Mouse (Mus musculus) heart, adult 18-20 months (tissue): Measurements from ENCODE around the gene Stk19. TPM values are rescaled to one million over a fixed set of nuclear protein-coding genes. Genes with fewer than 3 reads are reported as not detected.

Source experiments
- DNase-seq, 2 experiments: peaks; one replicate each; pipeline ENCODE4 v3.0.0; 2021 to 2022; ENCODE audit warnings: mixed read lengths in 1 of 2
- long read RNA-seq, 2 experiments: library from polyadenylated mRNA; stranded (forward); transcript quantifications; one replicate each; pipeline ENCODE4 v2.0.0; 2021
- total RNA-seq, 2 experiments: library from RNA; stranded (reverse); gene quantifications; 2 replicates each; pipeline ENCODE4 v1.2.3; 2021

Stk19 gene
- 1 to 10 TPM; 8.5 to 9.5 TPM for total RNA-seq
- long read RNA-seq, experiment 1, transcript Stk19-201 (7 exons, 1,120 nt): major isoform, 8 of 16 reads
- long read RNA-seq, experiment 1, partial matches to known transcripts: 0 of 16 reads
- long read RNA-seq, experiment 1, other reads (novel, unspliced or antisense): 8 of 16 reads
- long read RNA-seq, experiment 2, transcript Stk19-201 (7 exons, 1,120 nt): major isoform, 5 of 17 reads
- long read RNA-seq, experiment 2, partial matches to known transcripts: 1 of 17 reads
- long read RNA-seq, experiment 2, other reads (novel, unspliced or antisense): 11 of 17 reads

GRCm38 (mm10) chr17:34836856-34837221, at the start of gene Stk19, which contains the start of gene Dxo:
Gene Stk19, minus strand, starts transcription at chr17:34836945.
Gene Dxo, plus strand, starts transcription at chr17:34837019.
- DNase-seq: peak; percentile 97

GRCm38 (mm10) chr17:34885615-34886014, 48.9 kb upstream of the Stk19 start:
- DNase-seq: no peak

GRCm38 (mm10) chr17:34884704-34885103, 48.0 kb upstream of the Stk19 start:
- DNase-seq: no peak

- DNase-seq: no peak
These were observed 46.6 kb upstream of the Stk19 start for GRCm38 (mm10) chr17:34883332-34883731.

GRCm38 (mm10) chr17:34881683-34882310, 45.1 kb upstream of the Stk19 start, which contains the start of gene Gm20547:
Gene Gm20547, minus strand, starts transcription at chr17:34882042.
- DNase-seq: no peak

- no peak for DNase-seq
These were observed 44.4 kb upstream of the Stk19 start for GRCm38 (mm10) chr17:34881166-34881565.

- DNase-seq: no peak
These were observed 42.7 kb upstream of the Stk19 start, which contains the start of gene Zbtb12 for GRCm38 (mm10) chr17:34879336-34879879. Gene Zbtb12, plus strand, starts transcription at chr17:34879483.

GRCm38 (mm10) chr17:34874321-34874720, 37.6 kb upstream of the Stk19 start:
- no peak for DNase-seq

GRCm38 (mm10) chr17:34865981-34866380, 29.2 kb upstream of the Stk19 start:
- no peak for DNase-seq

GRCm38 (mm10) chr17:34862416-34863081, 25.8 kb upstream of the Stk19 start, which contains the start of gene Cfb:
Gene Cfb, minus strand, starts transcription at chr17:34862518.
- DNase-seq: no peak

GRCm38 (mm10) chr17:34861704-34862415, 25.1 kb upstream of the Stk19 start:
- DNase-seq: peak in 1 of 2 experiments; percentile 45

- no peak for DNase-seq
These were observed 23.8 kb upstream of the Stk19 start for GRCm38 (mm10) chr17:34860514-34860913.

GRCm38 (mm10) chr17:34858670-34859069, 21.9 kb upstream of the Stk19 start:
- no peak for DNase-seq

- peak; percentile 26 to 73 for DNase-seq
These were observed 19.1 kb upstream of the Stk19 start for GRCm38 (mm10) chr17:34855825-34856224.

GRCm38 (mm10) chr17:34854761-34855160, 18.0 kb upstream of the Stk19 start:
- DNase-seq: no peak

- no peak for DNase-seq
These were observed 16.8 kb upstream of the Stk19 start for GRCm38 (mm10) chr17:34853511-34853910.

- DNase-seq: no peak
These were observed 13.9 kb upstream of the Stk19 start for GRCm38 (mm10) chr17:34850517-34851125.

- DNase-seq: peak; percentile 97 to 98
These were observed 13.2 kb upstream of the Stk19 start, which contains the start of the genes Skiv2l and Nelfe for GRCm38 (mm10) chr17:34849722-34850516. Gene Skiv2l, minus strand, starts transcription at chr17:34850210. Gene Nelfe, plus strand, starts transcription at chr17:34850391.

GRCm38 (mm10) chr17:34847615-34848014, 10.9 kb upstream of the Stk19 start:
- no peak for DNase-seq

- no peak for DNase-seq
These were observed 10.4 kb upstream of the Stk19 start for GRCm38 (mm10) chr17:34847192-34847591.

- DNase-seq: no peak
These were observed 8.1 kb upstream of the Stk19 start for GRCm38 (mm10) chr17:34844884-34845283.
